Mouse (Mus musculus) CH12.LX (cell line): ENCODE data around the gene Brdt. TPM values are rescaled to one million over a fixed set of nuclear protein-coding genes. Genes with fewer than 3 reads are reported as not detected.

Experiments used
- DNase-seq: peaks from one replicate; pipeline ENCODE4 v3.0.0-alpha.2; 2013; ENCODE audit errors: extremely low read depth
- H3K27ac ChIP-seq: 2 replicates; pipeline ENCODE4 v1.5.1; 2012; ENCODE audit warnings: low read depth, mild to moderate bottlenecking, control low read depth, moderate library complexity; ENCODE audit not compliant: insufficient read depth
- H3K27me3 ChIP-seq: replicated peaks from 2 replicates; pipeline ENCODE3; 2012; ENCODE audit warnings: inconsistent platforms
- H3K36me3 ChIP-seq, 2 experiments: replicated peaks in 1 of 2; 2 replicates each; pipeline versions ENCODE3 to v1.6.1; 2012; ENCODE audit warnings: inconsistent platforms in 1 of 2, low read length in 1 of 2, mild to moderate bottlenecking in 1 of 2, mixed read lengths in 1 of 2, moderate library complexity in 1 of 2; ENCODE audit not compliant: control insufficient read depth in 1 of 2, insufficient read depth in 1 of 2
- H3K4me1 ChIP-seq, 2 experiments: 2 replicates each; pipeline ENCODE4 v1.6.1; 2012; ENCODE audit warnings: inconsistent platforms in 1 of 2, moderate library complexity in 1 of 2; ENCODE audit not compliant: insufficient read depth in 2 of 2, control insufficient read depth in 1 of 2
- H3K4me2 ChIP-seq: 2 replicates; pipeline ENCODE4 v1.6.1; 2012; ENCODE audit warnings: low read depth, mild to moderate bottlenecking, control low read depth; ENCODE audit not compliant: poor library complexity, insufficient read depth, severe bottlenecking
- H3K4me3 ChIP-seq, 3 experiments: fragments of 150-350 bp in 1 of 3; sonication (generic) in 1 of 3; replicated peaks in 1 of 3; 2 replicates each; pipeline versions ENCODE3 to v1.5.1; 2011 to 2012; ENCODE audit warnings: low read depth in 2 of 3, low read length in 2 of 3, mild to moderate bottlenecking in 2 of 3, moderate library complexity in 2 of 3, control low read depth in 1 of 3, improper control_type of control experiment in 1 of 3, inconsistent platforms in 1 of 3, mixed read lengths in 1 of 3; ENCODE audit not compliant: poor library complexity in 1 of 3
- H3K79me2 ChIP-seq: replicated peaks from 2 replicates; pipeline ENCODE4 v1.6.1; 2012; ENCODE audit warnings: mild to moderate bottlenecking, moderate library complexity; ENCODE audit not compliant: control insufficient read depth, poor library complexity, insufficient read depth, severe bottlenecking; ENCODE audit errors: extremely low read depth
- H3K9ac ChIP-seq: 2 replicates; pipeline ENCODE4 v1.6.1; 2012; ENCODE audit warnings: low read depth, mild to moderate bottlenecking, control low read depth, moderate library complexity; ENCODE audit not compliant: insufficient read depth
- H3K9me3 ChIP-seq: replicated peaks from 2 replicates; pipeline ENCODE3; 2012; ENCODE audit warnings: low read length, inconsistent platforms, mixed read lengths
- BHLHE40 ChIP-seq: IDR thresholded peaks from 2 replicates; pipeline ENCODE4 v1.6.1; 2011; ENCODE audit warnings: mild to moderate bottlenecking, low read depth, low read length, improper control_type of control experiment
- CHD1 ChIP-seq: IDR thresholded peaks from 2 replicates; pipeline ENCODE4 v1.6.1; 2012; ENCODE audit warnings: low read depth, low read length, improper control_type of control experiment, inconsistent platforms
- E2F4 ChIP-seq: IDR thresholded peaks from 2 replicates; pipeline ENCODE4 v1.6.1; 2011; ENCODE audit warnings: low read depth, low read length, improper control_type of control experiment; ENCODE audit not compliant: insufficient replicate concordance
- ETS1 ChIP-seq: conservative IDR thresholded peaks from 2 replicates; pipeline ENCODE4 v1.6.1; 2012; ENCODE audit warnings: low read depth, mild to moderate bottlenecking, inconsistent platforms, low read length, improper control_type of control experiment, moderate library complexity
- GABPA ChIP-seq: IDR thresholded peaks from 2 replicates; pipeline ENCODE4 v1.6.1; 2012; ENCODE audit warnings: low read depth, low read length, improper control_type of control experiment, inconsistent platforms; ENCODE audit not compliant: insufficient replicate concordance
- HCFC1 ChIP-seq: IDR thresholded peaks from 2 replicates; pipeline ENCODE4 v1.6.1; 2012; ENCODE audit warnings: low read depth, mild to moderate bottlenecking, inconsistent platforms, low read length, improper control_type of control experiment
- IRF4 ChIP-seq: IDR thresholded peaks from 2 replicates; pipeline ENCODE4 v1.6.1; 2014; ENCODE audit warnings: low read depth, mild to moderate bottlenecking, inconsistent platforms, low read length, improper control_type of control experiment
- MAZ ChIP-seq: IDR thresholded peaks from 2 replicates; pipeline ENCODE4 v1.6.1; 2012; ENCODE audit warnings: low read depth, mild to moderate bottlenecking, inconsistent platforms, low read length, improper control_type of control experiment, moderate library complexity
- MXI1 ChIP-seq: IDR thresholded peaks from 2 replicates; pipeline ENCODE4 v1.6.1; 2011; ENCODE audit warnings: mild to moderate bottlenecking, low read depth, low read length, improper control_type of control experiment
- MYC ChIP-seq: IDR thresholded peaks from 2 replicates; pipeline ENCODE4 v1.6.1; 2011; ENCODE audit warnings: low read depth, mild to moderate bottlenecking, improper control_type of control experiment, low read length
- NELFE ChIP-seq: IDR thresholded peaks from 2 replicates; pipeline ENCODE4 v1.6.1; 2011; ENCODE audit warnings: low read depth, low read length, improper control_type of control experiment
- PAX5 ChIP-seq: IDR thresholded peaks from 2 replicates; pipeline ENCODE4 v1.6.1; 2012; ENCODE audit warnings: low read length, inconsistent platforms, mixed read lengths
- POLR2A ChIP-seq: IDR thresholded peaks from 2 replicates; pipeline ENCODE4 v1.6.1; 2011; ENCODE audit warnings: low read depth, mild to moderate bottlenecking, improper control_type of control experiment, low read length
- RCOR1 ChIP-seq: conservative IDR thresholded peaks from 2 replicates; pipeline ENCODE4 v1.6.1; 2012; ENCODE audit warnings: low read depth, mild to moderate bottlenecking, inconsistent platforms, low read length, improper control_type of control experiment
- SIN3A ChIP-seq: IDR thresholded peaks from 2 replicates; pipeline ENCODE4 v1.6.1; 2012; ENCODE audit warnings: low read length, improper control_type of control experiment, inconsistent platforms
- SMC3 ChIP-seq: IDR thresholded peaks from 2 replicates; pipeline ENCODE4 v1.6.1; 2011; ENCODE audit warnings: low read depth, low read length, improper control_type of control experiment
- TBP ChIP-seq: conservative IDR thresholded peaks from 2 replicates; pipeline ENCODE4 v1.6.1; 2011; ENCODE audit warnings: low read depth, low read length, improper control_type of control experiment
- TCF12 ChIP-seq: IDR thresholded peaks from 2 replicates; pipeline ENCODE4 v1.6.1; 2014; ENCODE audit warnings: low read depth, mild to moderate bottlenecking, inconsistent platforms, low read length, improper control_type of control experiment
- ZMIZ1 ChIP-seq: IDR thresholded peaks from 2 replicates; pipeline ENCODE4 v1.6.1; 2012; ENCODE audit warnings: low read depth, mild to moderate bottlenecking, inconsistent platforms, low read length, improper control_type of control experiment
- ZNF384 ChIP-seq: IDR thresholded peaks from 2 replicates; pipeline ENCODE4 v1.6.1; 2012; ENCODE audit warnings: low read depth, low read length, improper control_type of control experiment, inconsistent platforms
- dilution Hi-C: fragments of 300-500 bp; cut with MboI; formaldehyde crosslinking; loops from 2 replicates; pipeline ENCODE4 v1.14.3; 2020; ENCODE audit warnings: low sequenced_read_pairs; ENCODE audit not compliant: extremely low pct_unique_long_range_greater_than_20kb, extremely low pct_ligation_motif_present
- in situ Hi-C: fragments of 300-500 bp; cut with MboI; formaldehyde crosslinking; loops from 3 replicates; pipeline ENCODE4 v1.14.3; 2019; ENCODE audit warnings: low sequenced_read_pairs, low pct_ligation_motif_present, low pct_unique_long_range_greater_than_20kb, mixed read lengths
- polyA plus RNA-seq: library from polyadenylated mRNA; unstranded; fragments of >175 nt; gene quantifications from 2 replicates; pipeline ENCODE4 v1.2.1, GENCODE M21; 2012; ENCODE audit warnings: low read depth; ENCODE audit not compliant: insufficient read length
- total RNA-seq, 2 experiments: library from RNA; depleted of rRNA; stranded (reverse); fragments of 300-350 nt in 1 of 2; fragments of >200 nt in 1 of 2; gene quantifications; 2 replicates each; pipeline ENCODE4 v1.2.3; 2012 to 2014

Gene Brdt
- total and polyA plus RNA-seq, 3 experiments, result 0.56 to 0.98 (median 0.59) TPM

- dilution Hi-C loops, result no loop called here
- Histone ChIP-seq H3K4me1 (peaks cover 0 to 24% of the 10 kb centered on the region in 2 experiments; a peak in 2 of 4 replicates), H3K4me2 (peak overlapping the region; percentile 96; the same call in 1 of the 2 replicates), H3K4me3 (peak overlapping the region; percentile 58 to 91 (median 59)), H3K9ac (peak overlapping the region; percentile 83), H3K79me2 (no peaks in the 10 kb centered on the region), H3K27ac (no peak overlapping the region), H3K36me3 (no peaks in the 10 kb centered on the region), H3K9me3 (peaks cover 2% of the 10 kb centered on the region), H3K27me3 (no peaks in the 10 kb centered on the region)
- in situ Hi-C loops, result no loop called here
- DNase-seq, result peak; percentile 87
- no peak for TF ChIP-seq BHLHE40
- 0 out of 2 replicates have a peak, but pooled peaks have one; percentile 11 for TF ChIP-seq IRF4
- TF ChIP-seq MAZ, result peak; percentile 69; the same call in 1 of the 2 replicates
- no peak for TF ChIP-seq GABPA
- peak; percentile 62 for TF ChIP-seq SIN3A
- 0 out of 2 replicates have a peak, but pooled peaks have one; percentile 42 for TF ChIP-seq TBP
- TF ChIP-seq NELFE, result no peak
- TF ChIP-seq TCF12, result peak; percentile 30; the same call in 1 of the 2 replicates
- TF ChIP-seq PAX5, result no peak
- TF ChIP-seq RCOR1, result no peak
- no peak; the same call in 1 of the 2 replicates for TF ChIP-seq HCFC1
- no peak for TF ChIP-seq MYC
- TF ChIP-seq ZMIZ1, result peak; percentile 64; the same call in 1 of the 2 replicates
- peak; percentile 72 for TF ChIP-seq POLR2A
- TF ChIP-seq CHD1, result no peak
- TF ChIP-seq E2F4, result no peak
- TF ChIP-seq ETS1, result no peak
- no peak; the same call in none of the 2 replicates for TF ChIP-seq MXI1
- peak; percentile 69 for TF ChIP-seq ZNF384
These were observed 28.6 kb downstream of the Brdt start for GRCm38 (mm10) chr5:107359395-107360053.

GRCm38 (mm10) chr5:107360054-107360730 lies 29.2 kb downstream of the Brdt start:
- Histone ChIP-seq H3K36me3 (no peaks in the 10 kb centered on the region), H3K79me2 (no peaks in the 10 kb centered on the region), H3K4me3 (peak overlapping the region; percentile 58 to 91 (median 59)), H3K27ac (no peak overlapping the region), H3K9me3 (peaks cover 2% of the 10 kb centered on the region), H3K4me2 (peak overlapping the region; percentile 96), H3K9ac (peak overlapping the region; percentile 83), H3K27me3 (no peaks in the 10 kb centered on the region), H3K4me1 (peaks cover 0 to 24% of the 10 kb centered on the region in 2 experiments; a peak in 2 of 4 replicates)
- dilution Hi-C loops, result no loop called here
- no peak for DNase-seq
- in situ Hi-C loops, result no loop called here
- TF ChIP-seq CHD1, result no peak
- TF ChIP-seq SMC3, result no peak
